Mouse (Mus musculus): ENCODE data around the gene Pde1c.

Gene Pde1c

DNA sequence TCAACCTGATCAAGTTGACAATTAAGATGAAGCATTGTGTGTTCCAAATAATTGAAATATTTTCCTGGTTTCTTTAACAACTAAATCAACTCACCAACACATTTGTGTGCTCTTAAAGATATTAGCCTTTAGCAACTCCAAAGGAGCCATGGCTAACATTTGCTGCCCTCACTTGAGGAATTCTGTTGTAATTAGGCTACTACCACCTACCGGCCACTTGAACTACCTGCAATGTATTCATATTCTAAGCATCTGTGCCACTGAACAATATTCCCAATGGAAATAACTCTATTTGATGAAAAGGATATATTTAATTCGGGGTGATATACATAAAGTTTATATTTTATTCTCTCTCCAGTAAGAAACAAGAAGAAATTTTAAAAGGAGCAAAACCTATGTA, 121.0 kb downstream of the Pde1c start:
- DNase-seq (ENCODE audit: low read depth, low spot score): no peak

DNA sequence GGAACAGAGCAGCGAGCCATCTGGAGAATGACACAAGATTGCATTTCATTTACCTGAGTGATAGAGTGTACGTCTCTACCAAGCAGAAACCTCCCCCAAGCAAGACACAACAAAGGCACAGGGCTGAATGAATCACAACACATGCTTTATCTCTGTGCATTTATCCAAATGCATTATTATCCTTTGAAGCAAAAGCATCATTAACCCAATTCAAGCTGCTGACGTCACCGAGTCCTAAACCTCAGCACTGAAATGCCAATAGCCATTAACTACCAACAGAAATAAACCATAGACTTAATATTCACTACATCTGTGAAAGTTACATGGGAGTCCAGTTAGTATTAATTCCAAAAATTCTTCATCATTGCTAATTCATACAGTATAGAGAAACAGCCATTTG, 127.4 kb downstream of the Pde1c start:
- no peak for DNase-seq (ENCODE audit: low read depth, low spot score)

- no peak for DNase-seq (ENCODE audit: low read depth, low spot score)
Observed at GRCm38 (mm10) chr6:56425846-56426245, 143.1 kb downstream of the Pde1c start.

- no peak for DNase-seq (ENCODE audit: low read depth, low spot score)
Observed at GRCm38 (mm10) chr6:56422866-56423265, 146.0 kb downstream of the Pde1c start.

DNA sequence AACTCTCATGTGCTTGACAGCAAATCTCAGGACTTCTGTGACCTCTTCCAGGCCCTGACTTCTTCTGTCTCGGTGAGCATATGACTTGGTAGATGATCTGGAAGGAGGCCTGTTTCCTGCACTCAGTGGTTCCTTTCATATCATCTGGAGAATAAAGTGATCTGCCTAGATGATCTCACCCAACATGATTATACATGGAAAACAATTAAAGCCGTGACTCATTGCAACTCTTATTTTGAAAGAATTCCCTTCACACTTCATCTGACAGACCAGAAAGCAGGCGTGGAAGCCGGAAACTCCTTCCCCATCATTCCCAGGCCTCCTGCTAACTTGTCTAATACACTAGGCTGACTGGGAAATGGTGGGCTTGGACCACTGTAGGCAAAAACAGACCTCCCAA, 152.7 kb downstream of the Pde1c start:
- no peak for DNase-seq (ENCODE audit: low read depth, low spot score)

DNA sequence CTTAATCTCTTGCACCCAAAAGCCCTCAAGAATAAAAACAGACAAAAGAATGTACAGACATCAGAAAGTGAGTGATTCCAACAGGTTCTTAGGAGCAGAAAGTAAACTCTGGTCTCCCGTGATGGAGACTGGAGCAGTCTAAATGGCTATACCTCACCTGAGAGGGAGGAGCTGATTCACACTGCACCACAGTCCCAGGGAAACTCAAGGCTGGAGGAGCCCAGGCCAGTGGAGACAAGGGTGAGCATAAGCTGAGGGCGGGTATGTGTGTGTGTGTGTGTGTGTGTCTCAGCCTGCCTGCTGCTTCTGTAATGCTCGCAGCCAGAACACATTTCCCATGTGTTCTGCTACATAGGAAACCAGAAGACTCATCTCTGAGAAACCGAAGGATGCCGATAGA, 179.7 kb downstream of the Pde1c start:
- DNase-seq (ENCODE audit: low read depth, low spot score): no peak

GRCm38 (mm10) chr6:56376359-56376758, 192.5 kb downstream of the Pde1c start:
- no peak for DNase-seq (ENCODE audit: low read depth, low spot score)

DNA sequence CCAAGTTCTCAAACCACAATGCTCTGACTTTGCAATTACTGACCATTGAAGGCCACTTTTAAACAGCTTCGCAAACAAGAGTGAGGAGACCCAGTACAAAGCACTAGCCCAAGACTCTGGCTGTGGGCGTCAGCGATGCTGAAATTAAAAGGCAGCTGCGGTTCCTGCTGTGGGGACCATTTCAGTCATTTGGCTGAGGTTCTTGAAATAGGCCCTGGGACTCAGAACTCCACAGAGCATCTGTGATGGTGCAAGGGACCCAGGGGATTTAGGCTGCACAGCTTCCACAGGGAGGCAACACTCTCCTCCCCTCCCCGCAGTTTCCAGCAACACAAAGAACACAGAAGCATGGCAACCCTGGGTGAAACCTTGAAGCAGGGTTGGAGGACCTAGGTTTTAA, 194.7 kb downstream of the Pde1c start:
- DNase-seq (ENCODE audit: low read depth, low spot score): no peak

DNA sequence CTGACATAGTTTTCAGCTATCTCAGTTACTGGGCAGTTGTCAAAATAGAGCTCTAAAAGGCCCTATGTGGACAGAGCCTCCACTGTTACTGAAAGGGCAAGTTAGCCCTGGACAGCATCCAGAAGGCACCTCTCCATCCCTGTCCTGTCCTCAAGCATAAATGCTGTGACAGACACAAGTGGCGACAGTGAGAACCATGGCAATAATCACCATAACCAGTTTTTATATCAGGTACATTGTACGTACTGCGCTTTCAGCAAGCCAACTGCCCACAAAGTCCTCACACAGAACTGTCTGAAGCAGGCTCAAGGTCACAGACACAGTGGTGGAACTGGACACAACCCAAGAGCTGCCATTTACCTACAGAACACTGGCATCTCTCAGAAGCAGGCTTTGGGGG, 195.2 kb downstream of the Pde1c start:
- DNase-seq (ENCODE audit: low read depth, low spot score): no peak

- no peak for DNase-seq (ENCODE audit: low read depth, low spot score)
Observed at GRCm38 (mm10) chr6:56373046-56373751, 195.7 kb downstream of the Pde1c start.

GRCm38 (mm10) chr6:56369462-56369861, 199.4 kb downstream of the Pde1c start:
- no peak for DNase-seq (ENCODE audit: low read depth, low spot score)

DNA sequence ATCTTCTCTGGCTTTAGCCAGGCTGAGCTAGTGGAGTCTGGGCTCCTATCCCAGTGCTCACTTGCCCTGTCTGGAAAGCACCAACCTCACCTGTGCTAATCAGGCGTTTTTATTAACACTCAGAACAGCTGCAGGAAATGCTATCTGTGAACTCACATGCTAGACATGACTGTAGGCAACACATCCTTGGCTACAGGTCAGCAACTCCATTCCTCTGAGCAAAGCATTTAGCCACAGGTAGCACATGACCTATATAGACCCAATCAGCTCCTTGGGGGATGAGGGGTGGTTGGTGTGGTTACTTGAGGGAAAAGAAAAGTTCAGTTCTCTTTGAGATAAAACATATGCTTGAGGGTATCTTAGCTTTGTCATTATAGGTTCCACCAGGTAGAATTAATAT, 200.8 kb downstream of the Pde1c start:
- no peak for DNase-seq (ENCODE audit: low read depth, low spot score)

DNA sequence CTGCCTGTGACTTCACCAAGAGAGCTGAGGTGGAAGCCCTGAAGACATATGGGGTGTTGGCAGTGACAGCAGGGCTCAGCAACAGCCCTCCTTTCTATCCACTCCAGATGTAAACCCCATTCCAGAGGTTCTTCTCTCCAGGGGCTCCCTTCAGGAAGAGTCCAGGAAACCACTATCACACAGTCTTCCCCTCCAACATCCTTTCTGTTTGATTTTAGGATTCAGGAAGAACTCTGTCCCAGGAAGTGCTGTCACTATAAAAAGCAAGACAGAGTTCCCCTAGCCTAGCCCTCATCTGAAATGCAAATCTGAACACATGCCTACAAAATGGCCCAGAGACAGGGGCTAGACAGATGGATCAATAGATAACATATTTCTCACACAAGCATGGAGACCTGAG, 201.6 kb downstream of the Pde1c start:
- DNase-seq (ENCODE audit: low read depth, low spot score): no peak

DNA sequence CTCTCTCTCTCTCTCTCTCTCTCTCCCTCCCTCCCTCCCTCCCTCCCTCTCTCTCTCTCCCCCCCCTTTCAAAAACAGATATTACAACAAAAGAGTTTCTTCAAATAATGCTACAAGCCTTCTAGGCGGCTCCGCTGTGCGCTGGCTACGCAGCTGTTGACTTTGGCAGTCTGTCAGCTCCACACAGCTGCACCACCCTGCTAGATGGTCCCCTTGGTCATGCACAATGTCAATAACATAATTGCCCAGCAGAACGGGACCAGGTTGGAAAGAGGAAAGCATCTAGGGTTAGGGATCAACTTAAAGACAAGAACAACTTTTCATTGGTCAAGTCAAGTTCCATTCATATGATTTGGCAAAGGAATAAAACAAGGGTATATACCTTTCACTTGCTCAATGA, 206.3 kb downstream of the Pde1c start:
- DNase-seq (ENCODE audit: low read depth, low spot score): no peak

DNA sequence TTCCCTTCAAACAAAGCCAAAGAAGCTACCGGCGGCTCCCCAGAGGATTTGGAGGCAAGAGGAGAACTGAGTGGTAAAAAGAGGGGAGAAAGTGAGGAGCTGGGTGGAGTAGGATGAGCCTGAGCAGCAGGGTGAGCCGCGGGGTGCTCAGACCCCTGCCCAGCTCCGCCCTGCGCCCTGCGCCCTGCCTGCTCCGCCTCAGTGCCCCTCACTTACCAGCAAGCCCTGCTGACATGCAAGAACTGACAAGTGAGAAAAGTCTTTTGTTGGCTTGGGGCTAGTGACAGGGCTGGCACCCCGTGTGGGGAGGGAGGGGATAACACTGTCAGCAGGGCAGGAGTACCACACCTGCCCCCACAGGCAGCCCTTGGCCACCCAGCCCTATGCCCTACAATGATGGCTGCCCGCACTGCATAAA, 206.8 kb downstream of the Pde1c start:
- no peak for DNase-seq (ENCODE audit: low read depth, low spot score)

DNA sequence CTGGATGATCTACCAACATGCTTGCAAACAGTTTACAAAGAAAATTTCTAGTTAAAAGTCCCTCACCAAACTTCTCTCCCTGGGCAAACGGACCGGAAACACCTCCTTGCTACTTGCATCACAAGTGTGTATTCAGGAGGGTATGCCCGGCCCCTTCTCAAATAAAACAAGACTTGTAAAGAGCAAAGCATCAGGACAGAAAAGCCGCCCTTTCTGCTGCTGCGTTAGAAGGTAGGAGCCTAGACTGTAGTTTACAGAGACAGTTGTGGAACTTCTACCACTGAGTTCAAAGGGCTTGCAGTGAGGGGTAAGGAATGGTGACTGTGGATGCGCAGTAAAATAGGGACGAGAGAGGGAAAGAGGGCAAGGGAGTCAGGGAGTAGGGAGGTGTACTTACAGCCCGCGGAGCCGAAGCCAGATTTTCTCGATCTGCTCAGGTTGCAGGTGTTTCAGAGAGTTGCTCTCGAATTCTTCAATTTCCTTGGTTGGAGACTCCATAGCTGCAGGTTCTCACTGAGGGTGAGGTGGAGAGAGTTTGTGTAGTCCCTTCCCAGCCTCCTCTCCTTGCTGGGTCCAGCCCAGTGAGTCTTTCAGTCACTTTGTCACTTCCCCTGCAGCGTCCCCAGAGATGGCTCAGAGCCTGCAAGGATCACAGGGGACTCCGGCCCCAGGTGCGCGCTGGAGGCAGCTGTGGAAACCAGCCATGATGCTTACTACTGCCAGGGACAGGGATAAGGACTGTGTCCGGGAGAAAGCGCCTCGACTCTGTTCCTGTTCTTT, 207.4 kb downstream of the Pde1c start:
- no peak for DNase-seq (ENCODE audit: low read depth, low spot score)

GRCm38 (mm10) chr6:56360086-56360485, 208.8 kb downstream of the Pde1c start:
- no peak for DNase-seq (ENCODE audit: low read depth, low spot score)

GRCm38 (mm10) chr6:56359126-56359525, 209.8 kb downstream of the Pde1c start:
- DNase-seq (ENCODE audit: low read depth, low spot score): no peak

DNA sequence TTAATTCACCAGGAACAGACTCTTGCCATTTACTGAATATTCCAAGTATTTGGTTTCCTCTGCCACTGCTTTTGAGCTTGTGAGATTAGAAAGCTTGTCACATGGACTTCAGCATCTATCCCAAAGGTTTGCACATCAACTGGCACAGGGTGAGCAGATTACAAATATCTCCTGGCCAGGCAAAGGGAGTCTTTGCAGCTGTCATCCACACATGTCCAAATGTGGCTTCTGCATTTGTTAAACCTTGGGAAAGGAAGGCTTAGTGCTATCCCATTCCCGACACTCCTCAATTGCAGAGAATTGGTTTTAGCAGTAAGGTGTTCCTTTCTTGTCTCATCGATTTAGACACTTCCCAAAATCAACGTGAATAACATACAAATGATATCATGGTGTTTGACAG, 221.7 kb downstream of the Pde1c start:
- no peak for DNase-seq (ENCODE audit: low read depth, low spot score)

DNA sequence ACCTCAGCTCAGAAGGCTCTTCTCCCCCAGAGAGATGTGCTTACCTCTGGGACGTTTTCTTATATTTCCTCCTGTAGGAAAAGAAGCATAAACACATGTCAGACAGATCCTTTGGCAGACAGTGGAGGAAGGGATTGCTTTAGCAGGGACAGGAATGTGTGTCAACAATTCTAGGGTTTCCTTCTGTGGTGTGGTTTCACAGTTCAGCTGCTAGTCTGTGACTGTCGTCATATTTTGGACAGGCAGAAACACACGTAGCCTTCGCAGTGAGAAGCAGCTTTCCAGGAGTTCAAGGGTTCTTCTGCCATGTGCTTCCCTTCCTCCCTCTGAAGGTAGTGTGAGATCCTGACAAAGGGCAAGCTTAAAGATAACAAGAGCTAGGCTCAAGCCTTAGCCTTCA, 223.8 kb downstream of the Pde1c start:
- no peak for DNase-seq (ENCODE audit: low read depth, low spot score)

- DNase-seq (ENCODE audit: low read depth, low spot score): no peak
Observed at GRCm38 (mm10) chr6:56342005-56342404, 226.9 kb downstream of the Pde1c start.

- DNase-seq (ENCODE audit: low read depth, low spot score): no peak
Observed at GRCm38 (mm10) chr6:56335811-56336446, 233.0 kb downstream of the Pde1c start.

- no peak for DNase-seq (ENCODE audit: low read depth, low spot score)
Observed at GRCm38 (mm10) chr6:56332149-56332548, 236.8 kb downstream of the Pde1c start.

All from c-Kit-negative CD71-positive TER-119-positive erythroid progenitor cells, embryonic 14.5 days (primary cell).